Mouse (Mus musculus) bone marrow macrophage, adult 2 months (primary cell): ENCODE measurements around the gene Nek10. TPM values are rescaled to one million over a fixed set of nuclear protein-coding genes. Genes with fewer than 3 reads are reported as not detected.
A peak's percentile ranks its signal among the peaks of the same experiment; 100 is the strongest.

ENCODE experiments used
- H3K27ac ChIP-seq: 2 replicates; pipeline ENCODE4 v1.5.1; 2012; ENCODE audit warnings: low read depth, low read length; ENCODE audit not compliant: insufficient read depth
- H3K4me1 ChIP-seq: 2 replicates; pipeline ENCODE4 v1.6.1; 2012; ENCODE audit warnings: low read length; ENCODE audit not compliant: control insufficient read depth, insufficient read depth
- H3K4me3 ChIP-seq: 2 replicates; pipeline ENCODE4 v1.5.1; 2012; ENCODE audit warnings: mild to moderate bottlenecking, low read length, moderate library complexity; ENCODE audit not compliant: insufficient read depth
- CTCF ChIP-seq: IDR thresholded peaks from 2 replicates; pipeline ENCODE4 v1.5.1; 2012; ENCODE audit warnings: low read depth, mild to moderate bottlenecking, low read length, moderate library complexity
- POLR2A ChIP-seq: IDR thresholded peaks from 2 replicates; pipeline ENCODE4 v1.6.1; 2012; ENCODE audit warnings: mild to moderate bottlenecking, low read depth, low read length, borderline replicate concordance
- polyA plus RNA-seq: library from polyadenylated mRNA; stranded (reverse); fragments of >200 nt; gene quantifications from 2 replicates; pipeline ENCODE4 v1.2.4, GENCODE M21; 2012; ENCODE audit not compliant: missing spikeins, insufficient read depth, insufficient read length

The Nek10 gene
- polyA plus RNA-seq, 1 experiment: 0.09 TPM

- no peak overlapping the region for H3K4me3 ChIP-seq
- TF ChIP-seq POLR2A (no peak), CTCF (no peak)
- H3K4me1 ChIP-seq: peaks cover 13% of the 10 kb centered on the region
- no peak overlapping the region for H3K27ac ChIP-seq
These were observed 66.0 kb downstream of the Nek10 start for GRCm38 (mm10) chr14:14869239-14869638.

- peaks cover 11% of the 10 kb centered on the region for H3K4me1 ChIP-seq
- TF ChIP-seq CTCF (no peak), POLR2A (no peak)
- no peak overlapping the region for H3K4me3 ChIP-seq
- peak overlapping the region; percentile 44 for H3K27ac ChIP-seq
These were observed 66.8 kb downstream of the Nek10 start for GRCm38 (mm10) chr14:14870059-14870458.

DNA sequence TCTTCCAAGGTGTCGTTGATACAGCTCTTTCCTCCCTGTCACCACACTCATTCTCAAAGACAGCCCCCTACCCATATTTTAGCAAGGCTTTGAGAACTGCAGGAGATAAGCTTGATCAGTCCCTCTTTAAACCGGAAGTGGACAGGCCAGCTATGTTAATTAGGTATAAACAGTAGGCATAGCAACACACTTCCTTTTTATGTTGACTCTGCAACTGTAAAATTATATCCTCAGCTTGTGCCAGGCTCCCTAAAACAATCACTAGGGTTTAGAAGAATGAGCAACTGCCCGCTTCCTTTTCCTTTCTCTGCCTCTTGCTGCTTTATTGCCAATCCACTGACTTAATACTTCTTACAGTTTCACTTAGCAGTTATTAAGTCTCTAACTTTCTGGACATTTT lies 67.2 kb downstream of the Nek10 start:
- H3K4me3 ChIP-seq: no peak overlapping the region
- H3K27ac ChIP-seq: peak overlapping the region; percentile 46
- TF ChIP-seq POLR2A (no peak), CTCF (no peak)
- peaks cover 10% of the 10 kb centered on the region for H3K4me1 ChIP-seq

DNA sequence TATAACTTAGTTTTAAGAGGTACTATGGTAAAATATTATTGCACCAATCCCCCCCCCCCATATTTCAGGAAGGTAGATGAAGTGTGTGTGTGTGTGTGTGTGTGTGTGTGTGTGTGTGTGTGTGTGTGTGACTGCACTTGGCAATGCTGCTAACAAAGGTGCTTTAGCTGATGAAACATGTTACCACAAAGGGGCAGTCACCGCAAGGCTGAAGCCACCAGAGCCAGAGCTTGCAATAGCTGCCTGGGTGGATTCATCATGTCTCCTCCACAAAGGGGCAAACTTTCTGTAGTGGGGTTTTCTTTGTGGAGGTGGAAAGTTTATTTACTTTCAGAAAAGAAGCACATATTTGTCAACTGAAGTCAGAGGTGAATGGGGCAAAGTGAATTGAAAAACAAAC lies 67.9 kb downstream of the Nek10 start:
- Histone ChIP-seq H3K4me3 (no peak overlapping the region), H3K4me1 (peaks cover 10% of the 10 kb centered on the region), H3K27ac (no peak overlapping the region)
- no peak for TF ChIP-seq CTCF
- no peak for TF ChIP-seq POLR2A

DNA sequence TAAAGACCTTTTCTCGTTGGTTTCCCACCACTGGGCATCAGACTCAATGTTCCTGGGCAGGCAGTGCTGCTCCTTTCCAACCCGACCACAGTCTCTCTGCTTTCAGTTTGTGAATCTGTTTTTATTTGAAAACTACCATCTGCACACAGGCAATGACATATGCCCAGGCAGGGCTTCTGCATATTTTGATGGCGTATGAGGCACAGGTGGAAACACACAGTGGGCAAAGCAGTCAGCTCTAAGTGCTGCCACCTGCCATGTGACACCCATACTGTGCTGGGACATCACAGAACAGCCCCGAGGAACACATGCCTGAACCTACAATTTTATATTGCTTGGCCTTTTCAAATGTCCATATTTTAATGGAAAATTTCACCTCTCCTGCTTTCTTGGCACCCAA lies 68.5 kb downstream of the Nek10 start:
- TF ChIP-seq POLR2A (no peak), CTCF (no peak)
- peaks cover 10% of the 10 kb centered on the region for H3K4me1 ChIP-seq
- H3K4me3 ChIP-seq: no peak overlapping the region
- H3K27ac ChIP-seq: no peak overlapping the region

DNA sequence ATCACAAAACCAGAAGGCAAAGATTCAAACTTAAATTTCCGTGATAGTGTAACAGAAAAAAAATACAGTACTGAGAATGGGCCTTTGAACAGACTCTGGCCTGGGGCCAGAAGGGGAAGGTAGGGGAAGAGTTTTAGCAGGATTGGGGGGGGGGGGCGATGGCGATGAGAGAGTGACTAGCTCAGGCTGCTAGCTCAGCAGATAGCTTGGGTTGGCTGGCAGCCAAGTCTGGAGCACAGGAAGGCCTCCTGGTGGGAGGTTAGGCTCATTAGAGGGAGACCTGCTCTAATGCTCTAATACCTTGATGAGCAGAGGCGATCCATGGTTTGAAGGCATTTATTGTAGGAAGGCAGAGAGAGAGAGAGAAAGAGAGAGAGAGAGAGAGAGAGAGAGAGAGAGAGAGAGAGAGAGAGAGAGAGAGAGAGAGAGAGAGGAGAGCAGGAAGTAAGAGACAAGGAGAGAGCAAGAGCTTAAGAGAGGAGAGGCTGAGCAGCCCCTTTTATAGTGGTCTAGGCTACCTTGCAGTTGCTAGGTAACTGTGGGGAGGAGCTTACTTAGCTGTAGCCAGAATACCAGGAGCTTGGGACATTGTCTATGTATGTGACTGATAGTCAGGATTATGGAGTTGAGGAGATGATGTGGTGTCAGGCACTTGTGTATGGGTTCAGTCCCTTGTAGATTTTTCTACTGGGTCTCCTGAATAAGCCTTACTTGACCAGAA lies 90.9 kb downstream of the Nek10 start:
- no peaks in the 10 kb centered on the region for H3K4me1 ChIP-seq
- no peak overlapping the region for H3K27ac ChIP-seq
- H3K4me3 ChIP-seq: no peak overlapping the region
- no peak for TF ChIP-seq POLR2A
- no peak for TF ChIP-seq CTCF

GRCm38 (mm10) chr14:14894776-14895175 lies 91.6 kb downstream of the Nek10 start:
- H3K4me1 ChIP-seq: no peaks in the 10 kb centered on the region
- TF ChIP-seq POLR2A (no peak), CTCF (no peak)
- no peak overlapping the region for H3K27ac ChIP-seq
- no peak overlapping the region for H3K4me3 ChIP-seq

DNA sequence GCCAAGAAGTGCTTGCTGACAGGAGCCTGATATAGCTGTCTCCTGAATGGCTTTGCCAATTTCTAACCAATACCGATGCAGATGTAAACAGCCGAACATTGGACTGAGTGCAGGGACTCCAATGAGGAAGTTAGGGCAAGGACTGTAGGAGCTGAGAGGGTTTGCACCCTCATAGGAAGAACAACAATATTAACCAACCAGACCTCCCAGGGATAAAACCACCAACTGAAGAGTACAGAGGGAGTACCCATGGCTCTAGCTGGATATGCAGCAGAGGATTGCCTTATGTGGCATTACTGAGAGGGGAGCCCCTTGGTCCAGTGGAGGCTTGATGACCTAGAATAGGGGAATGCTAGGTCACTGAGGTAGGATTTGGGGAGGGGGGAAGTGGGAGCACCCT lies 92.1 kb downstream of the Nek10 start:
- TF ChIP-seq POLR2A (no peak), CTCF (no peak)
- no peak overlapping the region for H3K27ac ChIP-seq
- no peak overlapping the region for H3K4me3 ChIP-seq

DNA sequence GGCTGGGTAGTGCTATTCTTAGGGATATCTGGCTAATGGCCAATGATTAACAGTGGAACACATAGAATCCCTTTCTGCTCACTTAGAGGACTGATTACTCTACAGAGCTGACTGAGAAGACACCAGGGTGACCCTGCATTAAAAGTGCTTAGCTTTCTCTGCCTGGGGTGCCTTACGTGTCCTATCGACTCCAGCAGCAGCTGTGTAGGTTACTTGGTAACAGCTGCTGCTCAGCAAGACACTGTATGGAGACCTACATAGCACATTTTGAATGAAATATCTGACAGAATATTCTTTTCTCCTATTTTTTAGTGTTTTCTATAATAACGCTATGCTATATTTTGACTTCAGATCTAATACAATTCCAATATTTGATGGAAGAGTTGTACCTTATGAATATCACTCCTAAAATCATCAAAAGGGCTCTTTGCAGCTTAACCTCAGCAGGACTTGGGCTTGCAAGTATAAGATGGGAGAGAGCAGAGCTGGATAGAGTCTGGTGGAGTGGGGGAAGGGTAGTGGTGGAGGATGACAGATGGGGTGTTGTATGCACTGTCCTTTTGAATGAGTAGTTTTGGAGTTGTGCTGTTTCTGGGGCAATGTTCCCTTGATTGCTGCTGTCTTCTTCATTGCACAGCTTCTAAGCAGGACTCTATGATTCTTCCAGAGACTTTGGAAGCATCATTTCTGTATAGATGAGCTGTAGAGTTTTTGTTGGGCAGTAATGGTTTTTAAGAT lies 93.4 kb downstream of the Nek10 start:
- Histone ChIP-seq H3K4me3 (no peak overlapping the region), H3K4me1 (no peaks in the 10 kb centered on the region), H3K27ac (no peak overlapping the region)
- TF ChIP-seq CTCF (no peak), POLR2A (no peak)

More for the DNA sequence above, 92.1 kb downstream of the Nek10 start:
- H3K4me1 ChIP-seq: no peaks in the 10 kb centered on the region

DNA sequence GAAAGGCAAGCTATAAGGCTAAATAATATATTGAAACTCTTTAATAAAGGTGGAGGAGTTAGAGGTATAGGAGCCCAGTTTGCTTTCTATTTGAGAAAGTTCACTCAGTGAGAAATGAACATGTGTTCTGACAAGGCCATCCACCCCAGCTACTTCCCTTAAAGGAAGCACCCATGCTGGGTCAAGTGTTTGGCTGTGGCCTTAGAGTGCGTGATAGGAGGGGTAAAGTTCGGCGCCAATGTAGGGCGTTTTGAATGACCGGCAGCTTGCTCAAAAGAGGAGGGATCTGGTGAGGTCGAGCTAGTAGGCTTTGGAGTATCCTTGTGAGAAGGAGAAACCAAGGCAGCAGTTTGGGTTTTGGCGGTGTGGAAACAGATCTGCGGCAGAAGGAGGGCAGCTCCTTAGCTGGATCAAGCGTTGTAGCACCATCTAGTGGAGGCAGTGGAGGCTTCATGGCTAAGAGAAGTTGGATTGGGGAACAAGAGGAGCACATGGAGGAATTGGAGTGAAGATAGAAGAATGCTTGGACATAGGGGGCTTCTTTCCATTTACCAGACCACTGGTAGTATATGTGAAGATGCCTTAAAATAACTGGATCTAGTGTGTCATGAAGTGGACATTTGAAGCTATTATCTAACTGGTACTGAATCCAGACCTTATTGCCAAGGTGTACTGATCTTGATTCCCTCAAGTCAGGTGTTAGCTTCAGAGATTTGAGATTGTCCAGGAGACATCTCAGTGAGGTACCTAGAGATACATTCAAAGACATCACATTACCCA lies 101.7 kb downstream of the Nek10 start:
- Histone ChIP-seq H3K27ac (no peak overlapping the region), H3K4me1 (no peaks in the 10 kb centered on the region), H3K4me3 (no peak overlapping the region)
- no peak for TF ChIP-seq POLR2A
- peak; percentile 74 for TF ChIP-seq CTCF
